In the genomic region with DNA sequence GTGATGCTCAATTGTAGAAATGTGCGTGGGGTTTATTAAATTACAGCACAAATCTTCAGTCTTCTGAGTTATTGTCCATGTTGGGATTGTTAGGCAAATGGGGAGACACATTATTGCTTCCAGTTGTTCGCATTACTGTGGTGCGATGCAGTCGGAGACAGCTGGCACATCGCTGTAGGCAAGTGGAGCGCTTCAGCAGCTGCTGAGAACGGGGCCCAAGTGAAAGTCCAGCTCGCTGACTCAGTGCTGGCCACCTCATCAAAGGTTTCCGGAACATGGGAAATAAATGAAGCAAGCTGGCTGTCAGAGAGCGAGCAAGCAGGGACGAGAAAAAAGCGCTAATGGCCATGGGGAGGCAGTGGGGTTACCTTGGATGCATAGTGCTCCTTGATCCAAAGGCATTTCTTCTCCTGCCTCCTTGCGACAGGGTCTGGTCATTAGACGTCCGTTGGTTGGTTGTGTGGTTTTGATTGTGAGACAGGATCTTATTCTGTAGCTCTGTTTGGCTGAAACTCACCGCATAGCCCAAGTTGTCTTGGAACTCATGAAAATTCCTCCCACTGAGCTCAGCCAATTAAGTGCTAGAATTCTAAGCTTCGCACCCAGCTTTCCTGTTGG, we compare ENCODE assay signal across 12 mouse cellular contexts.
A peak's percentile ranks its signal among the peaks of the same experiment; 100 is the strongest.
DNase-seq lines count a peak whose midpoint lies in the region; ATAC-seq and TF ChIP-seq lines count a peak whose summit lies in the region.
"Had no signal": no experiment of that assay in that cellular context is flagged by ENCODE, and none has a peak within 500 bp of the region (broad histone marks: within the 10 kb centered on the region; RNA-seq: fewer than 3 reads in every experiment).

No protein-coding gene starts in this region.

- ATAC-seq in lung, postnatal 0 days: peak; percentile 96
- no peak for ATAC-seq in cerebellum, adult (ENCODE audit: insufficient number of reproducible peaks, low FRiP score, low TSS enrichment)
- ATAC-seq: inflammation-experienced regulatory T-cells, adult 6 months had no signal

- DNase-seq in adrenal gland, postnatal 10 days: peak; percentile 5
- DNase-seq in adrenal gland, adult 8-10 months: no peak
- peak; percentile 15 for DNase-seq in kidney, postnatal 10 days
- no peak for DNase-seq in kidney, postnatal 25 days
- DNase-seq in lung, postnatal 0 days (ENCODE audit: low spot score): peak; percentile 87
- DNase-seq in left cerebral cortex, adult 11 months (ENCODE audit: low spot score): no peak
- no peak for DNase-seq in cerebellum, adult 9-10 months
- DNase-seq: cerebellum, postnatal 36 days had no signal

- peak overlapping the region; percentile 1; the same call in 1 of the 2 replicates for H3K4me2 ChIP-seq in lung, postnatal 0 days (replicated peaks; ENCODE audit: low read depth, low read length)

- no peaks in the 10 kb centered on the region for H3K9me3 ChIP-seq in lung, postnatal 0 days (ENCODE audit: low read length)
- H3K9me3 ChIP-seq: forebrain, embryonic 10.5 days had no signal

- 55% methylated on average over 17 of the region's 17 CpGs for WGBS in lung, postnatal 0 days

- H3K9ac ChIP-seq in lung, postnatal 0 days (replicated peaks; ENCODE audit: low read depth): no peak overlapping the region

- H3K4me3 ChIP-seq in lung, postnatal 0 days (ENCODE audit: low read depth, low read length): no peak overlapping the region
- H3K4me3 ChIP-seq: forebrain, embryonic 10.5 days had no signal

- H3K4me1 ChIP-seq in lung, postnatal 0 days (ENCODE audit: insufficient read depth, low read depth, low read length): no peaks in the 10 kb centered on the region
- H3K4me1 ChIP-seq: forebrain, embryonic 10.5 days had no signal

- TF ChIP-seq CTCF in lung, postnatal 0 days (IDR thresholded peaks at IDR 0.05): peak; percentile 52

- no peak overlapping the region for H3K27ac ChIP-seq in lung, postnatal 0 days (ENCODE audit: low read length)
- H3K27ac ChIP-seq: forebrain, embryonic 10.5 days; stomach, postnatal 0 days had no signal

- no peaks in the 10 kb centered on the region for H3K27me3 ChIP-seq in lung, postnatal 0 days (replicated peaks; ENCODE audit: insufficient read depth, low read length)

- no peak for TF ChIP-seq EP300 in lung, postnatal 0 days (IDR thresholded peaks at IDR 0.05)

- H3K36me3 ChIP-seq in lung, postnatal 0 days (ENCODE audit: insufficient read depth, low read length): no peaks in the 10 kb centered on the region
- H3K36me3 ChIP-seq: forebrain, embryonic 10.5 days had no signal

Comparison
In these comparisons a context has a peak if more than half of its experiments do, and no peak if none do; other contexts are left out.
1. DNase-seq: peak in adrenal gland, postnatal 10 days (single experiment), kidney, postnatal 10 days (single experiment) and lung, postnatal 0 days (single experiment); none in adrenal gland, adult 8-10 months (single experiment), kidney, postnatal 25 days (0 of 2), left cerebral cortex, adult 11 months (single experiment) and cerebellum, adult 9-10 months (single experiment).